Mouse (Mus musculus): ENCODE measurements around the gene Gxylt2. TPM values are rescaled to one million over a fixed set of nuclear protein-coding genes. Genes with fewer than 3 reads are reported as not detected.

The Gxylt2 gene
- total RNA-seq (2015) (not detected in 2 replicates), total RNA-seq (2017) (not detected in 2 replicates)

GRCm38 (mm10) chr6:100704574-100705365, at the start of gene Gxylt2:
Gene Gxylt2, plus strand, starts transcription at chr6:100704734.
- ATAC-seq (ENCODE audit: poor library complexity, severe bottlenecking) = no peak

DNA sequence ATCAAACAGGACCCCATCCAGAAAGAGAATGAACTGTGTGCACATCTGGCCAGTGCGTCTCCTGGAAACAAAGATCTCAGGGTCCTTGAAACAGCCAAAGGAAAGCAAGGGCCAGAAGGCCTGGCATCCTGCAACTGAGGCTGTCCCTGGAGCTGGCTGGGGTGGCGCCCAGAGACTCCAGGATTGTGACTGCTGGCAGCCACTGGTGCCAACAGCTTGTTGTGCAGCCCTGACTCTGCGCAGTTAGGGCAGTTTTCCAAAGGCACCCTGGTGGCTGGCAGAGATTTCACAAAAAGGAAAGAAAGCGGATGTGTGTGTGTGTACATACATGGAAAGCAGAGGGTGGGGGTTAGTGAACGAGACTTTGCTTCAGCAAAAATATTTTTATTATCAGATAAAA, 44.1 kb upstream of the Gxylt2 start:
- ATAC-seq (ENCODE audit: poor library complexity, severe bottlenecking) = no peak

- no peak for ATAC-seq (ENCODE audit: poor library complexity, severe bottlenecking)
These were observed 42.3 kb upstream of the Gxylt2 start for GRCm38 (mm10) chr6:100662224-100662623.

GRCm38 (mm10) chr6:100667644-100668043, 36.9 kb upstream of the Gxylt2 start:
- ATAC-seq (ENCODE audit: poor library complexity, severe bottlenecking) = no peak

DNA sequence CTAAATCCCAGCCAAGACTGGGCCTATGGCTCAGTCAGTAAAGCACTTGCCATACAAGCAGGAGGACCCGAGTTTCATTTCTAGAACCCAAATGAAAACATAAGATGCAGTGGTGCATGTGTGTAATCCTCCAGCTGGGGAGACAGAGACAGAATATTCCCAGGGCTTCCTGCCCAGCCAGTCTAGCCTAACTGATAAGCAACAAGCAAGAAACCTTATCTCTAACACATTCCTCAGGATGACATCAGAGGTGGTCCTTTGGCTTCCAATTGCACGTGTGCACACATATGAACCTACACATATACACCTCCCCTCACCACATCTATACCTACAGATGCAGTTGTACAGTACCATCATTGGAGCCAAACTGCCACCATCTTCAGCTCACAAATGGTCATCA, 35.7 kb upstream of the Gxylt2 start:
- no peak for ATAC-seq (ENCODE audit: poor library complexity, severe bottlenecking)

- peak; percentile 61 for ATAC-seq (ENCODE audit: poor library complexity, severe bottlenecking)
These were observed 34.1 kb upstream of the Gxylt2 start for GRCm38 (mm10) chr6:100670370-100670841.

DNA sequence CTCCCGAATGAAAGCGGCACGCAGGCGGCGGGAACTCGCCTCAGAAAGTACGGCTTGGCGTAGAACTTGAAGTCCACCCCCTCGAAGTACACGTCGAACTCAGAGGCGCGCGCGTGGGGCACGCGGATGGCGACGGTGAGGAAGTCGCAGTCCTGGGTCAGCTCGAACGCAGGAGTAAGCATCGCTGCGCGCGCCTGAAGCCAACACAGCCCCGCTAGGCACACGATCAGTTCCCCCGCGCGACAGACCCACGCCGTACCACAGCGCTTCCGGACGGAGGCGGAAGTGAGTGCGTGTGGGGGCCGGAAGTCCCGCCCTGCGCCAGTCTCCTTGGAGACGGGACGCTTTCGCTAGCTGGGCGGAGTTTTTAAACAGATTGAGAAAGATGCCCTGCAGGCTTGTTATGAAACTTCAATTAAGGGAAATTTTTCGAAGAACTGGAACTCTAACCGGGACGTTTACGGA, 33.6 kb upstream of the Gxylt2 start, which contains the start of gene Shq1:
Gene Shq1, minus strand, starts transcription at position 278 of the 465 bp plus-strand sequence.
- peak; percentile 96 for ATAC-seq (ENCODE audit: poor library complexity, severe bottlenecking)

- no peak for ATAC-seq (ENCODE audit: poor library complexity, severe bottlenecking)
These were observed 33.1 kb upstream of the Gxylt2 start for GRCm38 (mm10) chr6:100671401-100671800.

DNA sequence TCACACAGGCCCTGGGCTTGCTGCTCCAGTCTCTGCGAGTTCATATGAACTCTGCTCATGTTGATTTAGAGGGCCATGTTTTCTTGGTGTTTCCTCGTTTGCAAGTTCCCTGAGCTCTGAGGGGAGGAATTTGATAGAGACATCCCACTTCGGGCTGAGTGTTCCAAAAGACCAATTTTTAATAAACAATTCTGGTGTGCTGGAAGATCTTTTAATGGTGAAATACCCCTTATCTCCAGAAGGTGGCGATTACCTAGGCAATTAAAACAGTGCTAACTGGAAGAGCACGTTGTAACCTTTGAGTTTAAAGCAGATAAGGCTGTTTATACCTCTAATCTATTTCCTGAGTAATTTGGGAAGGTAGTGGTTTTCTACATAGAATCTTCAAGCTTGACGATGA, 29.6 kb upstream of the Gxylt2 start:
- no peak for ATAC-seq (ENCODE audit: poor library complexity, severe bottlenecking)

GRCm38 (mm10) chr6:100676461-100676860, 28.1 kb upstream of the Gxylt2 start:
- no peak for ATAC-seq (ENCODE audit: poor library complexity, severe bottlenecking)

DNA sequence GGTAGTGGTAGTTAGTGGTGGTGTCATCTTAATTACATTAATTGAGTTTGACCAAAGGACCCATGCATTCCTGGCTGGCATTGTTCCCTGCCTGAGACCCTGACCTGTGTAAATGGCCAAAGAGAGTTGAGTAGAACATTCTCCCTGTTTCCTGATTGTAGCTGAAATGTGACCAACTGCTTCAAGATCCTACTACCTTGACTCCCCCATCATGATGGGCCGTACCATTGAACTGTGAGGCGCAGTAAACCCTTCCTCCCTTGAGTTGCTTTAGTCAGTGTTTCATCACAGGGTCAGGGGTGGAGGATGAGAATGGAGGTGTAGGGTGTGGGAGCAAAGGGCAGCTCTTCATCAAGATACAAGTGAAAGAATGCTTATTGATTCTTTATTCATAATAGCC, 25.9 kb upstream of the Gxylt2 start:
- no peak for ATAC-seq (ENCODE audit: poor library complexity, severe bottlenecking)

DNA sequence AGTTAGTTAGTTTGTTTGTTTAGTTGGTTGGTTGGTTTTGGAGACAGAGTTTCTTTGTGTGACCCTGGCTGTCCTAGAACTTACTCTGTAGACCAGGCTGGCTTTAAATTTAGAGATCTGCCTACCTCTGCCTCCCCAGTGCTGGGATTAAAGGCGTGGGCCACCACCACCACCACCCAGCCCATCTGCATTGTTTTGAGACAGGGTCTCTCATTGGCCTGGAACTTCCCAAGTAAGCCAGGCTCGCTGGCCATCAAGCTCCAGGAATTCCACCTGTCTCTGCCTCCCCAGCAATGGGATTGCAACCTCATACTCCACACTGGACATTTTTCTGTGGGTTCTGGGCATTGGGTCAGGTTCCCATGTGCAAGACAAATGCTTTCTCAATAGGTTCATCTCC, 18.2 kb upstream of the Gxylt2 start:
- ATAC-seq (ENCODE audit: poor library complexity, severe bottlenecking) = no peak

GRCm38 (mm10) chr6:100699986-100700385, 4.5 kb upstream of the Gxylt2 start:
- no peak for ATAC-seq (ENCODE audit: poor library complexity, severe bottlenecking)

GRCm38 (mm10) chr6:100700774-100701173, 3.8 kb upstream of the Gxylt2 start:
- no peak for ATAC-seq (ENCODE audit: poor library complexity, severe bottlenecking)

- no peak for ATAC-seq (ENCODE audit: poor library complexity, severe bottlenecking)
These were observed 349 bp upstream of the Gxylt2 start for GRCm38 (mm10) chr6:100704197-100704573.

GRCm38 (mm10) chr6:100705366-100705811, 855 bp downstream of the Gxylt2 start:
- no peak for ATAC-seq (ENCODE audit: poor library complexity, severe bottlenecking)

- no peak for ATAC-seq (ENCODE audit: poor library complexity, severe bottlenecking)
These were observed 2.3 kb downstream of the Gxylt2 start for GRCm38 (mm10) chr6:100706861-100707260.

- no peak for ATAC-seq (ENCODE audit: poor library complexity, severe bottlenecking)
These were observed 3.0 kb downstream of the Gxylt2 start for GRCm38 (mm10) chr6:100707557-100707956.

DNA sequence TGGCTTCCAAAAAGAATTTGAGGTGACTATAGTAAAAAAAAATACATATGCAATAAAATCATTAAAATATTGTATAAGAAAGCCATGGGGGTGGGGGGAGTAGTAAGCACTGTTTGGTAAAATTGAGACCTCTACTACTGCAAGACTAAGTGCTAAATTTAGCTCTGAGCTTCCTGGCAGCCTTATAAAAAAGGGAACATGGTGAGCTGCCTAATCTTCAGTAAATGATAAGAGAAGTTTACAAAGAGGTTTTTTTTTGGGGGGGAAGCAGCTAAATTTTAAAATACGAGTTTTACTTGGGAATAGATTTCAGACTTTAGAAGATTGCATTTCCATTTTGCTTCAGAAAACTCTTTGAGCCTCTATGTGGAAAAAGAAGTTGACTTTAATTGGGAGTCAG, 3.7 kb downstream of the Gxylt2 start:
- no peak for ATAC-seq (ENCODE audit: poor library complexity, severe bottlenecking)

DNA sequence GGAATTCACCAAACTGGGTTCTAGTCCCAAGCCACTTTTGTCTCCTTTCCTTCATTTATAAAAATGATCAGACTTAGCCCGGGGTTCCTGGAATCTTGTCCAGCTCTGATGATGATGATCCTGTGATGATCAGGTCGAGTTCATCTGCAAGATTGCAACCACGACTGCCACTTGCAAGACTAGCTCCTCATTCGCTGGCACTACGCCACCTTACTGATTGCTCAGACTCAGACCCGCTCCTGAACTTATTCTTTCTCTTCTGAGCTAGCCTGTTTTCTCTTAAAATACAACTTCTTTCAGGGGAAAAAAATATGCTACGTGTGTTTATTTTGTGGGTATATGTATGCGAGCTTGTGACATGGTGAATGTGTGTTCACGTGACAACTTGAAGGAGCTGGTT, 4.5 kb downstream of the Gxylt2 start:
- no peak for ATAC-seq (ENCODE audit: poor library complexity, severe bottlenecking)

DNA sequence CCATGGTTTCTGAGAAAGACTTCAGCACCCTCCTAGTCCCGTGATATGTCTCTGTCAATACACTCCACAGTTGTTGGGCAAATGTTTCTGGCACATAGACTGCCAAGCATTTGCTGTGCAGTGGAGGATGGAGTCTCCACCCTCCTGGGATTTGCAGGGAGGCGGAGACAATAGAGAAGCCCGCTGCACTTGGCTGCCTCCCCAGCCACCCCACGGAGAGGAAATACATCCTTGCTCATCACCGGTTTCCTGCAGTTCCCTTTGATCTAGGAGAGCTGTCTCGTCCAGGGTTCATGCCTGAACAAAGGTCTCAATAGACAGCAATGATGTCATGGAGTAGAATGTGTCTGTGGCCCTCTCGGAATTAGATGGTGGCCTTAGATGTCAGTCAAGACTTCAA, 4.9 kb downstream of the Gxylt2 start:
- no peak for ATAC-seq (ENCODE audit: poor library complexity, severe bottlenecking)

DNA sequence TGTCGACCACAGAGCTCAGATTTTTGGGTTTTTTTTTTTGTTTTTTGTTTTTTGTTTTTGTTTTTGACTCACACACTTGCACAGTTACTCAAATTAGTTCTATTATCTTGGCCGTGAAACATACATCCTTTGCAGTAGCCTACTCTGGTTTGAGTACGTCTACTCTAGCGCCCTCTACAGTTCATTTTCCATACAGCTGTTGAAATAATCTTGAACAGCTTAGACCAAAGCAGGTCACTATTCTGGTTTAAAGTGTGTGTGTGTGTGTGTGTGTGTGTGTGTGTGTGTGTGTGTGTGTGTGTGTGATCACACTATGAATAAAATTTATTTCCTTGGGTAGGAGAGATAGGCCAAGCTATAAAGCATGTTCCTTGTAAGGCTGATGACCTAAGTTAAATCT, 5.6 kb downstream of the Gxylt2 start:
- ATAC-seq (ENCODE audit: poor library complexity, severe bottlenecking) = no peak

DNA sequence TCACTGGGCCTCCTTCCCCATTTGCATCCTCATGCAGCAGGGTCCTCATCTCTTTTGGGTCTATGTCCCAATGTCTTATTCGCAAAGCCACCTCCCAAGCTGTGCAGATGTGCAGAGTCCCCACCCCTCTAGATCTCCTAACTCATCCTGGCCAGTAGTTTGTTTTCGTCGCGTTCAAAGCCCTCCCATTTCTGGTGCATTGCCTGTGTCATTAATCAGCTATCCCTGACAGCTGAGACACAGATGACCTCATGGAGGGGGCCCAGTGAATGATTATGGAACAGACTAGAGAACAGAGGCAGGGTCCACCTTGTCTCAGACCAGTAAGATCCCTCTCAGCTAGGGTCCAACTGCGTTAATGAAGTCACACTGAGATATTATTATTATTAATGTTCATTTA, 6.3 kb downstream of the Gxylt2 start:
- ATAC-seq (ENCODE audit: poor library complexity, severe bottlenecking) = no peak
